Mouse (Mus musculus): ENCODE measurements around the gene Rabl6. TPM values are rescaled to one million over a fixed set of nuclear protein-coding genes. Genes with fewer than 3 reads are reported as not detected.
A peak's percentile ranks its signal among the peaks of the same experiment; 100 is the strongest.

Rabl6 gene
- polyA plus RNA-seq, 1 experiment from 2014 or later = 71.9 TPM

DNA sequence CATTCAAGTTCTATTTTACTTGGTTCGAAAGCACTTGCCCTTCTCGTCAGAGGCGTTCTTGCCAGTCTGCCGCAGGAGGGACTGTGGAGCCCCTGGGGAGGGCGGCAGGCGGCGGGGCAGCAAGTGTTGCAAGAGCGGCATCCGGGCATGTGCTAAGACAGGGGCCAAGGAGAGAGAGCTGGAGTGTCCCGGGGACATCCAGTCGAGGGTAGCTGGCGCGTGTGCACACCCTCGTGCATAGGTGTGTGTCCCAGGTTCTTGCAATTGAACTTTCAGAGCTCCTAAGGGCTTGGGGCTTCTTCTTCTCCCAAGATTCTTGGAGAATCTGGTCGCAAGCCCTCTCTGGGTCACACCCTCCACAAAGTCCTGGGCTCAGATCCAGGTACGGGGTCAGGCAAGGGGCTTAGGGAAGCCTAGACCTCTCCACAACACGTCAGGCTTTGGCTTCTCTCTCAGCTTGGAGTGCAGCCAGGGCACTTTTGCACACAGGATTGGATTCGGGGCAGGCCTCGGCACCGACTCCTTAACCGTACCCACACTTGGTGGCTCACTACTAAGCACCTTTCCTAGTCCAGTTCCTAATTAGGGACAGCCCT, 32.8 kb downstream of the Rabl6 start:
- Histone ChIP-seq H3K36me3 (ENCODE audit: control insufficient read depth, insufficient read depth, low read length) (peaks cover 17% of the 10 kb centered on the region; the same call in 1 of the 2 replicates), H3K27ac (replicated peaks; ENCODE audit: low read depth, low read length) (peak overlapping the region; percentile 92)
- 6% methylated on average over 21 of the region's 21 CpGs for WGBS

GRCm38 (mm10) chr2:25574579-25575431, 33.5 kb downstream of the Rabl6 start, which contains the start of the genes Mamdc4 and Phpt1:
Gene Mamdc4 (minus strand): TSS chr2:25574845.
Gene Phpt1 (minus strand): TSS chr2:25575224.
- Histone ChIP-seq H3K27me3 (replicated peaks; ENCODE audit: control insufficient read depth, insufficient read depth, low read length) (peaks cover 38% of the 10 kb centered on the region), H3K36me3 (ENCODE audit: control insufficient read depth, insufficient read depth, low read length) (peaks cover 21% of the 10 kb centered on the region), H3K9me3 (ENCODE audit: control insufficient read depth, low read length) (no peaks in the 10 kb centered on the region), H3K4me3 (ENCODE audit: low read depth, low read length) (peak within 1 kb of the TSS; percentile 67), H3K9ac (ENCODE audit: low read depth, low read length) (peak within 1 kb of the TSS; percentile 71), H3K27ac (replicated peaks; ENCODE audit: low read depth, low read length) (peak within 1 kb of the TSS; percentile 92), H3K4me2 (ENCODE audit: low read depth, low read length) (peak within 1 kb of the TSS; percentile 91), H3K4me1 (ENCODE audit: control insufficient read depth, insufficient read depth, low read length) (peaks cover 32% of the 10 kb centered on the region)
- WGBS = under 1% methylated on average over 38 of the region's 45 CpGs
- ATAC-seq (ENCODE audit: low read depth) = peak; percentile 99
- DNase-seq (ENCODE audit: low spot score) = peak; percentile 100

More for the DNA sequence above, 32.8 kb downstream of the Rabl6 start:
- Histone ChIP-seq H3K4me2 (ENCODE audit: low read depth, low read length) (peak overlapping the region; percentile 91), H3K27me3 (replicated peaks; ENCODE audit: control insufficient read depth, insufficient read depth, low read length) (peaks cover 45% of the 10 kb centered on the region), H3K4me1 (ENCODE audit: control insufficient read depth, insufficient read depth, low read length) (peaks cover 32% of the 10 kb centered on the region), H3K9ac (ENCODE audit: low read depth, low read length) (peak overlapping the region; percentile 71), H3K9me3 (ENCODE audit: control insufficient read depth, low read length) (no peaks in the 10 kb centered on the region), H3K4me3 (ENCODE audit: low read depth, low read length) (peak overlapping the region; percentile 67)
- DNase-seq (ENCODE audit: low spot score) (peak; percentile 59), ATAC-seq (ENCODE audit: low read depth) (no peak)

DNA sequence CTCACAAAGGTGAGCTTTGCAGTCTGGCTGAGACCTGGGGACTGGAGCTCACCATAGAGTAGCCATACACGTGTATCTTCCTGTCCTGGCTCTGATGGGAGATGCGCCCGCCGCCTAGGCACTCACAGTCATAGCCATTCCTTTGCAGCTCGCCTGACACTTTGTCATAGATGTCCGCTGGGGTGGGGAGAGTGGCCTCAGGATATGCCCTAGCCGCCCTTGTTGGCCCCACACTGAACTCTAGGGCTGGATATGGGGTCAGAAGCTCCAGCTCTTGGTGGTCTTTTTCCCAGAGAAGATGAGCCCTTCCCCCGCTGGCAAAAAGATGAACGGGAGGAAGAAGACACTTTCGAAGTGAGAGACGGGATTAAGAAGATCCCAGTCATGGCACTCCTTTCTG, 34.2 kb downstream of the Rabl6 start:
- H3K36me3 ChIP-seq (ENCODE audit: control insufficient read depth, insufficient read depth, low read length) = peaks cover 28% of the 10 kb centered on the region
- peak overlapping the region; percentile 67 for H3K4me3 ChIP-seq (ENCODE audit: low read depth, low read length)
- peaks cover 31% of the 10 kb centered on the region for H3K27me3 ChIP-seq (replicated peaks; ENCODE audit: control insufficient read depth, insufficient read depth, low read length)
- no peak for ATAC-seq (ENCODE audit: low read depth)
- peak overlapping the region; percentile 91 for H3K4me2 ChIP-seq (ENCODE audit: low read depth, low read length)
- no peaks in the 10 kb centered on the region for H3K9me3 ChIP-seq (ENCODE audit: control insufficient read depth, low read length)
- peaks cover 28% of the 10 kb centered on the region for H3K4me1 ChIP-seq (ENCODE audit: control insufficient read depth, insufficient read depth, low read length)
- H3K27ac ChIP-seq (replicated peaks; ENCODE audit: low read depth, low read length) = peak overlapping the region; percentile 92; the same call in 1 of the 2 replicates
- peak overlapping the region; percentile 71 for H3K9ac ChIP-seq (ENCODE audit: low read depth, low read length)
- DNase-seq (ENCODE audit: low spot score) = no peak
- WGBS = 22% methylated on average over 11 of the region's 11 CpGs

DNA sequence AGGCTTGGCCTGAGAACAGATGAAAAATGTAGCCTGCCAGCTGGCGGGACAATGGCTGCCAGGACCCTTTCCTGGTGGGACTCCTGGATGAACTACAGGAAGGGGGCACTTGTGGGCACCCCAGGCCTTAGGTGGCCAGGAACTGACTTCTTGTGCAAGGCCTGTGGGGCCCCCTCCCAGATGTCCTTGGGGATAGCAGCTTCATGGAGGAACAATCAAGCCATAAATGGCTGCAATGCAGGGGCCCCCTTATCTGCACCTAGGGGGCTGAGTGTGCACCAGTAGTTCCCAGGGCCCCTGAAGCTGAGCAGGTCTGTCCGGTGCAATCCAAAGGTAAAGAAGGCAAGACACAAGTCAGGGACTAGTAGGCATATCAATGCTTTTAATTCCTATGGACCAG, 35.3 kb downstream of the Rabl6 start:
- Histone ChIP-seq H3K36me3 (ENCODE audit: control insufficient read depth, insufficient read depth, low read length) (peaks cover 39% of the 10 kb centered on the region), H3K4me1 (ENCODE audit: control insufficient read depth, insufficient read depth, low read length) (peaks cover 27% of the 10 kb centered on the region), H3K9me3 (ENCODE audit: control insufficient read depth, low read length) (no peaks in the 10 kb centered on the region), H3K4me2 (ENCODE audit: low read depth, low read length) (peak overlapping the region; percentile 91; the same call in 1 of the 2 replicates), H3K4me3 (ENCODE audit: low read depth, low read length) (no peak overlapping the region), H3K27me3 (replicated peaks; ENCODE audit: control insufficient read depth, insufficient read depth, low read length) (peaks cover 20% of the 10 kb centered on the region), H3K27ac (replicated peaks; ENCODE audit: low read depth, low read length) (no peak overlapping the region), H3K9ac (ENCODE audit: low read depth, low read length) (peak overlapping the region; percentile 22; the same call in 1 of the 2 replicates)
- 91% methylated on average over 2 of the region's 2 CpGs for WGBS
- ATAC-seq (ENCODE audit: low read depth) = no peak
- no peak for DNase-seq (ENCODE audit: low spot score)

GRCm38 (mm10) chr2:25571221-25571620, 37.1 kb downstream of the Rabl6 start:
- 81% methylated on average over 4 of the region's 4 CpGs for WGBS
- no peak overlapping the region for H3K4me2 ChIP-seq (ENCODE audit: low read depth, low read length)
- no peak overlapping the region for H3K9ac ChIP-seq (ENCODE audit: low read depth, low read length)
- peaks cover 2% of the 10 kb centered on the region for H3K27me3 ChIP-seq (replicated peaks; ENCODE audit: control insufficient read depth, insufficient read depth, low read length)
- H3K36me3 ChIP-seq (ENCODE audit: control insufficient read depth, insufficient read depth, low read length) = peaks cover 52% of the 10 kb centered on the region
- no peak overlapping the region for H3K27ac ChIP-seq (replicated peaks; ENCODE audit: low read depth, low read length)
- ATAC-seq (ENCODE audit: low read depth) = no peak
- no peak for DNase-seq (ENCODE audit: low spot score)
- H3K4me1 ChIP-seq (ENCODE audit: control insufficient read depth, insufficient read depth, low read length) = peaks cover 18% of the 10 kb centered on the region
- no peak overlapping the region for H3K4me3 ChIP-seq (ENCODE audit: low read depth, low read length)
- H3K9me3 ChIP-seq (ENCODE audit: control insufficient read depth, low read length) = no peaks in the 10 kb centered on the region

GRCm38 (mm10) chr2:25569323-25569722, 39.0 kb downstream of the Rabl6 start:
- Histone ChIP-seq H3K27me3 (replicated peaks; ENCODE audit: control insufficient read depth, insufficient read depth, low read length) (no peaks in the 10 kb centered on the region), H3K4me1 (ENCODE audit: control insufficient read depth, insufficient read depth, low read length) (peaks cover 12% of the 10 kb centered on the region), H3K9me3 (ENCODE audit: control insufficient read depth, low read length) (no peaks in the 10 kb centered on the region), H3K36me3 (ENCODE audit: control insufficient read depth, insufficient read depth, low read length) (peaks cover 70% of the 10 kb centered on the region), H3K4me2 (ENCODE audit: low read depth, low read length) (no peak overlapping the region), H3K27ac (replicated peaks; ENCODE audit: low read depth, low read length) (no peak overlapping the region), H3K9ac (ENCODE audit: low read depth, low read length) (no peak overlapping the region), H3K4me3 (ENCODE audit: low read depth, low read length) (no peak overlapping the region)
- no peak for ATAC-seq (ENCODE audit: low read depth)
- WGBS = 83% methylated on average over 3 of the region's 3 CpGs
- DNase-seq (ENCODE audit: low spot score) = no peak

DNA sequence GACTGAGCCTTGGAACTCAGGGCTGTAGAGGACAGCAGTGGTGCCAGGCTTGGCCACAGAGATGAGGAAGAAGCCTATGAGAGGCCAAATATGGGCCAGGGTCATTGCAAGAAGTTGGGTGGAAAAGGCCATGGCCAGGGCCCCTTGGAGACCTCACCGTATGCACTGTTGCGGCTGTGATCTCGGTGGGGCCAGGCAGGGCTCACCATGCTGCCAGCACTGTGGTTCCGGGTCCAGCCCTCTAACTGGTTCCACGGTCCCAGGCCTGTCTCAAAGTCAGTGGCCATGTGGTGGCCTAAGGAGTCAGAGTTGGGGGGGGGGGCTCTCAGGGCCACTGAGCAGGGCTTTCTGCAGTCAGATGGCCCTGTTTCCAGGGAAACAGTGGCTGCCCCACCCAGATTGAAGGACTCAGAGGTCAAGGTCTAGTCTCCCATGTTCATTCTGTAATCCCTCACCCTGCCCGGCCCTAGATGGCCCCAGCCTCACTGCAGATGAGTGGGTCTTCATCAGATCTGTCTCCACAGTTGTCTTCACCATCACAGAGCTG, 39.8 kb downstream of the Rabl6 start:
- H3K9me3 ChIP-seq (ENCODE audit: control insufficient read depth, low read length) = no peaks in the 10 kb centered on the region
- H3K27me3 ChIP-seq (replicated peaks; ENCODE audit: control insufficient read depth, insufficient read depth, low read length) = no peaks in the 10 kb centered on the region
- no peak overlapping the region for H3K27ac ChIP-seq (replicated peaks; ENCODE audit: low read depth, low read length)
- H3K4me1 ChIP-seq (ENCODE audit: control insufficient read depth, insufficient read depth, low read length) = peaks cover 6% of the 10 kb centered on the region
- ATAC-seq (ENCODE audit: low read depth) (no peak), DNase-seq (ENCODE audit: low spot score) (no peak)
- no peak overlapping the region for H3K9ac ChIP-seq (ENCODE audit: low read depth, low read length)
- 78% methylated on average over 6 of the region's 6 CpGs for WGBS
- H3K4me3 ChIP-seq (ENCODE audit: low read depth, low read length) = no peak overlapping the region
- peaks cover 77% of the 10 kb centered on the region for H3K36me3 ChIP-seq (ENCODE audit: control insufficient read depth, insufficient read depth, low read length)
- no peak overlapping the region for H3K4me2 ChIP-seq (ENCODE audit: low read depth, low read length)

DNA sequence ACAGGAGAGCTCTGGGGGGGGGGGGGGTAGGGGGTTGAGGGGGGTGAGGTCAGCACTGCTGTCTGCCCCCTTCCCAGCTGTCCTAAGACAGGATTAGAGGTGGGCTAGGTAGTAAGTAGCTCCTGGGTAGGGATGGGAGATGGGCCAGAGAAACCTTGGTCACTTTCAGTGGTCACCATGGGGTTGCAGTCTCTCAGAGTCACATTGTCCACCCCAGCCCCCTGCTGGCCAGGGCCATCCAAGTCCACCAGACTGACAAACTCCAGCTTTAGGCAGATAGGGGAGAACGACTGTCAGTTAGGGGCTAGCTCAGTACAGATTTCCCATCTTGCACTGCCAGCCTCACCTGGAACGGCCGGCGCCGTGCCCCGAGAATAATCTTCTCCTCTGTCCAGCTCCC, 41.8 kb downstream of the Rabl6 start:
- Histone ChIP-seq H3K36me3 (ENCODE audit: control insufficient read depth, insufficient read depth, low read length) (peaks cover 89% of the 10 kb centered on the region), H3K4me3 (ENCODE audit: low read depth, low read length) (no peak overlapping the region), H3K4me2 (ENCODE audit: low read depth, low read length) (no peak overlapping the region), H3K27me3 (replicated peaks; ENCODE audit: control insufficient read depth, insufficient read depth, low read length) (no peaks in the 10 kb centered on the region), H3K9me3 (ENCODE audit: control insufficient read depth, low read length) (no peaks in the 10 kb centered on the region), H3K9ac (ENCODE audit: low read depth, low read length) (no peak overlapping the region), H3K27ac (replicated peaks; ENCODE audit: low read depth, low read length) (no peak overlapping the region), H3K4me1 (ENCODE audit: control insufficient read depth, insufficient read depth, low read length) (no peaks in the 10 kb centered on the region)
- DNase-seq (ENCODE audit: low spot score) (no peak), ATAC-seq (ENCODE audit: low read depth) (no peak)
- 88% methylated on average over 6 of the region's 6 CpGs for WGBS
